Mouse (Mus musculus) heart, embryonic 13.5 days (tissue): ENCODE measurements around the gene Parp16. TPM values are rescaled to one million over a fixed set of nuclear protein-coding genes. Genes with fewer than 3 reads are reported as not detected.
"Not testable (repeated sequence)": the region's sequence is repeated elsewhere in the genome, so short reads cannot be mapped to it uniquely, and the experiment has no call there.

Source experiments
- ATAC-seq: fragments of 200-750 bp; cut with Nextera tagmentation; 2 replicates; pipeline ENCODE4 v1.8.0; 2017; ENCODE audit warnings: moderate TSS enrichment; ENCODE audit not compliant: insufficient number of reproducible peaks, low FRiP score, low TSS enrichment; ENCODE audit errors: extremely low read depth
- H3K27ac ChIP-seq: fragments of 300-500 bp; sonication (generic); replicated peaks from 2 replicates; pipeline ENCODE4 v1.5.1; 2015; ENCODE audit warnings: moderate library complexity, mild to moderate bottlenecking, inconsistent platforms
- H3K27me3 ChIP-seq: fragments of 300-500 bp; sonication (generic); replicated peaks from 2 replicates; pipeline ENCODE4 v1.6.1; 2015; ENCODE audit warnings: mild to moderate bottlenecking, inconsistent platforms
- H3K36me3 ChIP-seq: fragments of 300-500 bp; sonication (generic); 2 replicates; pipeline ENCODE4 v1.6.1; 2015; ENCODE audit warnings: mild to moderate bottlenecking, inconsistent platforms
- H3K4me1 ChIP-seq: fragments of 300-500 bp; sonication (generic); 2 replicates; pipeline ENCODE4 v1.6.1; 2015; ENCODE audit warnings: inconsistent platforms
- H3K4me2 ChIP-seq: fragments of 300-500 bp; sonication (generic); 2 replicates; pipeline ENCODE4 v1.6.1; 2015; ENCODE audit warnings: inconsistent platforms, mild to moderate bottlenecking, moderate library complexity
- H3K4me3 ChIP-seq: fragments of 300-500 bp; sonication (generic); 2 replicates; pipeline ENCODE4 v1.5.1; 2015; ENCODE audit warnings: moderate library complexity, mild to moderate bottlenecking, inconsistent platforms
- H3K9ac ChIP-seq: fragments of 300-500 bp; sonication (generic); 2 replicates; pipeline ENCODE4 v1.6.1; 2015; ENCODE audit warnings: inconsistent platforms, mild to moderate bottlenecking, moderate library complexity
- H3K9me3 ChIP-seq: fragments of 300-500 bp; sonication (generic); 2 replicates; pipeline ENCODE4 v1.6.1; 2016; ENCODE audit warnings: inconsistent platforms
- WGBS: fragments of 180-500 bp; shearing (Covaris S2); methylation state at CpG from one replicate; pipeline ENCODE4 v1.1.7; 2015; ENCODE audit warnings: mixed read lengths; 5-methylcytosine and 5-hydroxymethylcytosine counted together
- polyA plus RNA-seq: library from polyadenylated mRNA; unstranded; fragments of >200 nt; fragmentation: Nextera tagmentation; extraction: Ambion mirVana; gene quantifications from 2 replicates; pipeline ENCODE4 v1.2.1, GENCODE M21; 2015

Parp16 gene
- polyA plus RNA-seq, 1 experiment from 2014 or later: 4.5 TPM

GRCm38 (mm10) chr9:65214425-65214777, 19.2 kb downstream of the Parp16 start:
- Histone ChIP-seq H3K9ac (peak overlapping the region; percentile 91), H3K4me2 (peak overlapping the region; percentile 96), H3K9me3 (no peaks in the 10 kb centered on the region), H3K27me3 (no peaks in the 10 kb centered on the region), H3K4me3 (peak overlapping the region; percentile 77), H3K36me3 (no peaks in the 10 kb centered on the region), H3K27ac (peak overlapping the region; percentile 95), H3K4me1 (peaks cover 31% of the 10 kb centered on the region)
- no peak for ATAC-seq
- 14% methylated on average over 10 of the region's 10 CpGs for WGBS

- H3K9ac ChIP-seq: peak overlapping the region; percentile 91
- H3K9me3 ChIP-seq: no peaks in the 10 kb centered on the region
- H3K4me3 ChIP-seq: peak overlapping the region; percentile 77
- no peaks in the 10 kb centered on the region for H3K27me3 ChIP-seq
- WGBS: under 1% methylated on average over 57 of the region's 59 CpGs
- ATAC-seq: peak; percentile 95
- H3K36me3 ChIP-seq: no peaks in the 10 kb centered on the region
- peaks cover 31% of the 10 kb centered on the region for H3K4me1 ChIP-seq
- peak overlapping the region; percentile 95 for H3K27ac ChIP-seq
- peak overlapping the region; percentile 96 for H3K4me2 ChIP-seq
These were observed 19.8 kb downstream of the Parp16 start for GRCm38 (mm10) chr9:65214778-65215493.

GRCm38 (mm10) chr9:65215494-65216126, 20.5 kb downstream of the Parp16 start:
- H3K27ac ChIP-seq: peak overlapping the region; percentile 95
- H3K4me2 ChIP-seq: peak overlapping the region; percentile 96
- H3K9ac ChIP-seq: peak overlapping the region; percentile 91
- no peaks in the 10 kb centered on the region for H3K9me3 ChIP-seq
- H3K27me3 ChIP-seq: no peaks in the 10 kb centered on the region
- WGBS: 9% methylated on average over 31 of the region's 31 CpGs
- peaks cover 31% of the 10 kb centered on the region for H3K4me1 ChIP-seq
- ATAC-seq: peak; percentile 15; the same call in 1 of the 2 replicates
- peak overlapping the region; percentile 77 for H3K4me3 ChIP-seq
- H3K36me3 ChIP-seq: no peaks in the 10 kb centered on the region

- Histone ChIP-seq H3K9ac (no peak overlapping the region), H3K27ac (no peak overlapping the region; the same call in 1 of the 2 replicates), H3K4me3 (no peak overlapping the region), H3K9me3 (no peaks in the 10 kb centered on the region), H3K4me2 (peak overlapping the region; percentile 96; the same call in 1 of the 2 replicates), H3K36me3 (no peaks in the 10 kb centered on the region), H3K4me1 (peaks cover 31% of the 10 kb centered on the region), H3K27me3 (no peaks in the 10 kb centered on the region)
- 59% methylated on average over 8 of the region's 8 CpGs for WGBS
- ATAC-seq: no peak
These were observed 21.8 kb downstream of the Parp16 start for GRCm38 (mm10) chr9:65216972-65217371.

- no peak overlapping the region; the same call in 1 of the 2 replicates for H3K27ac ChIP-seq
- 55% methylated on average over 6 of the region's 6 CpGs for WGBS
- peak overlapping the region; percentile 96; the same call in 1 of the 2 replicates for H3K4me2 ChIP-seq
- H3K9ac ChIP-seq: peak overlapping the region; percentile 25; the same call in 1 of the 2 replicates
- H3K27me3 ChIP-seq: no peaks in the 10 kb centered on the region
- no peak for ATAC-seq
- no peaks in the 10 kb centered on the region for H3K36me3 ChIP-seq
- H3K9me3 ChIP-seq: no peaks in the 10 kb centered on the region
- H3K4me3 ChIP-seq: no peak overlapping the region
- peaks cover 31% of the 10 kb centered on the region for H3K4me1 ChIP-seq
These were observed 22.5 kb downstream of the Parp16 start for GRCm38 (mm10) chr9:65217661-65218060.

- no peak overlapping the region for H3K4me3 ChIP-seq
- no peak for ATAC-seq
- WGBS: 73% methylated on average over 1 of the region's 1 CpGs
- no peak overlapping the region for H3K4me2 ChIP-seq
- no peak overlapping the region for H3K9ac ChIP-seq
- H3K27me3 ChIP-seq: no peaks in the 10 kb centered on the region
- H3K36me3 ChIP-seq: no peaks in the 10 kb centered on the region
- H3K27ac ChIP-seq: 0 out of 2 replicates have a peak overlapping the region, but pooled peaks have one; percentile 24
- H3K9me3 ChIP-seq: no peaks in the 10 kb centered on the region
- H3K4me1 ChIP-seq: peaks cover 31% of the 10 kb centered on the region
These were observed 23.8 kb downstream of the Parp16 start for GRCm38 (mm10) chr9:65218916-65219315.

GRCm38 (mm10) chr9:65220398-65220797, 25.2 kb downstream of the Parp16 start:
- not testable (repeated sequence) for H3K9ac ChIP-seq, H3K9me3 ChIP-seq, H3K36me3 ChIP-seq, H3K4me2 ChIP-seq, ATAC-seq, H3K27me3 ChIP-seq, H3K27ac ChIP-seq, H3K4me3 ChIP-seq
- peaks cover 25% of the 10 kb centered on the region for H3K4me1 ChIP-seq
- 54% methylated on average over 3 of the region's 3 CpGs for WGBS

- H3K9ac ChIP-seq: no peak overlapping the region
- 72% methylated on average over 6 of the region's 6 CpGs for WGBS
- no peaks in the 10 kb centered on the region for H3K4me1 ChIP-seq
- no peaks in the 10 kb centered on the region for H3K27me3 ChIP-seq
- no peak overlapping the region for H3K4me2 ChIP-seq
- H3K27ac ChIP-seq: no peak overlapping the region
- ATAC-seq: no peak
- H3K4me3 ChIP-seq: no peak overlapping the region
- H3K36me3 ChIP-seq: peaks cover 10% of the 10 kb centered on the region
- H3K9me3 ChIP-seq: no peaks in the 10 kb centered on the region
These were observed 28.8 kb downstream of the Parp16 start for GRCm38 (mm10) chr9:65223927-65224326.

- Histone ChIP-seq H3K9ac (no peak overlapping the region), H3K27me3 (no peaks in the 10 kb centered on the region), H3K27ac (no peak overlapping the region), H3K4me2 (no peak overlapping the region), H3K4me3 (no peak overlapping the region), H3K36me3 (peaks cover 27% of the 10 kb centered on the region), H3K4me1 (no peaks in the 10 kb centered on the region), H3K9me3 (no peaks in the 10 kb centered on the region)
- ATAC-seq: no peak
- WGBS: 31% methylated on average over 4 of the region's 4 CpGs
These were observed 30.6 kb downstream of the Parp16 start for GRCm38 (mm10) chr9:65225795-65226194.

- no peak overlapping the region for H3K9ac ChIP-seq
- no peaks in the 10 kb centered on the region for H3K9me3 ChIP-seq
- ATAC-seq: no peak
- whole genome bisulfite sequencing: 70% methylated on average over 6 of the region's 6 CpGs
- H3K4me3 ChIP-seq: no peak overlapping the region
- H3K27me3 ChIP-seq: no peaks in the 10 kb centered on the region
- peaks cover 50% of the 10 kb centered on the region for H3K36me3 ChIP-seq
- H3K4me2 ChIP-seq: no peak overlapping the region
- H3K4me1 ChIP-seq: no peaks in the 10 kb centered on the region
- H3K27ac ChIP-seq: no peak overlapping the region
These were observed 35.1 kb downstream of the Parp16 start for GRCm38 (mm10) chr9:65230250-65230649.

GRCm38 (mm10) chr9:65231284-65231683, 36.1 kb downstream of the Parp16 start:
- Histone ChIP-seq H3K4me2 (no peak overlapping the region), H3K9me3 (no peaks in the 10 kb centered on the region), H3K27me3 (no peaks in the 10 kb centered on the region), H3K36me3 (peaks cover 52% of the 10 kb centered on the region), H3K4me1 (no peaks in the 10 kb centered on the region), H3K4me3 (no peak overlapping the region), H3K9ac (no peak overlapping the region), H3K27ac (no peak overlapping the region)
- WGBS: 52% methylated on average over 8 of the region's 8 CpGs
- ATAC-seq: no peak
